Mouse (Mus musculus) G1E (cell line): ENCODE data around the gene Olfr417. TPM values are rescaled to one million over a fixed set of nuclear protein-coding genes. Genes with fewer than 3 reads are reported as not detected.

Experiments used
- ATAC-seq: 2 replicates; pipeline ENCODE4 v1.8.0; 2016; ENCODE audit warnings: mild to moderate bottlenecking; ENCODE audit not compliant: insufficient number of reproducible peaks, poor library complexity, low FRiP score, severe bottlenecking; ENCODE audit errors: extremely low read depth
- DNase-seq: peaks from one replicate; pipeline ENCODE4 v3.0.0; 2012; ENCODE audit warnings: low spot score
- H3K27me3 ChIP-seq: 2 replicates; pipeline ENCODE4 v1.6.1; 2012; ENCODE audit warnings: mild to moderate bottlenecking, low read length, inconsistent platforms; ENCODE audit not compliant: insufficient read depth
- H3K36me3 ChIP-seq: replicated peaks from 2 replicates; pipeline ENCODE3; 2012; ENCODE audit warnings: mild to moderate bottlenecking, inconsistent platforms
- H3K4me1 ChIP-seq: 2 replicates; pipeline ENCODE4 v1.6.1; 2012; ENCODE audit warnings: low read depth, low read length, inconsistent platforms, mixed read lengths; ENCODE audit not compliant: insufficient read depth
- H3K4me3 ChIP-seq: 2 replicates; pipeline ENCODE4 v1.5.1; 2012; ENCODE audit warnings: low read depth, mild to moderate bottlenecking, inconsistent platforms, low read length, moderate library complexity, mixed read lengths
- H3K9me3 ChIP-seq: replicated peaks from 2 replicates; pipeline ENCODE4 v1.6.1; 2012; ENCODE audit warnings: inconsistent platforms
- CTCF ChIP-seq: IDR thresholded peaks from 2 replicates; pipeline ENCODE4 v1.5.1; 2012; ENCODE audit warnings: low read depth, low read length, inconsistent platforms, mixed read lengths
- GATA1 ChIP-seq: IDR thresholded peaks from 2 replicates; pipeline ENCODE4 v1.6.1; 2012; ENCODE audit warnings: borderline replicate concordance, low read length, inconsistent platforms, mixed read lengths
- GATA2 ChIP-seq: IDR thresholded peaks from 2 replicates; pipeline ENCODE4 v1.6.1; 2012; ENCODE audit warnings: low read depth, low read length, inconsistent platforms, borderline replicate concordance
- POLR2AphosphoS5 ChIP-seq: IDR thresholded peaks from 2 replicates; pipeline ENCODE4 v1.6.1; 2012; ENCODE audit warnings: low read depth, low read length, inconsistent platforms; ENCODE audit not compliant: insufficient replicate concordance
- TAL1 ChIP-seq: conservative IDR thresholded peaks from 2 replicates; pipeline ENCODE4 v1.6.1; 2012; ENCODE audit warnings: low read depth, low read length, inconsistent platforms, mixed read lengths
- polyA plus RNA-seq: library from polyadenylated mRNA; stranded (reverse); fragments of >175 nt; gene quantifications from 2 replicates; pipeline ENCODE4 v1.2.3, GENCODE M21; 2012
- total RNA-seq, 2 experiments: library from RNA; stranded (forward) in 1 of 2; stranded (reverse) in 1 of 2; fragments of 200-1000 nt in 1 of 2; fragments of >200 nt in 1 of 2; fragmentation: Nextera tagmentation in 1 of 2; gene quantifications; 2 replicates each; pipeline ENCODE4 v1.2.3; 2014 to 2017

Olfr417 gene
- total and polyA plus RNA-seq, 3 experiments, result 0.05 TPM; not detected in 2

DNA sequence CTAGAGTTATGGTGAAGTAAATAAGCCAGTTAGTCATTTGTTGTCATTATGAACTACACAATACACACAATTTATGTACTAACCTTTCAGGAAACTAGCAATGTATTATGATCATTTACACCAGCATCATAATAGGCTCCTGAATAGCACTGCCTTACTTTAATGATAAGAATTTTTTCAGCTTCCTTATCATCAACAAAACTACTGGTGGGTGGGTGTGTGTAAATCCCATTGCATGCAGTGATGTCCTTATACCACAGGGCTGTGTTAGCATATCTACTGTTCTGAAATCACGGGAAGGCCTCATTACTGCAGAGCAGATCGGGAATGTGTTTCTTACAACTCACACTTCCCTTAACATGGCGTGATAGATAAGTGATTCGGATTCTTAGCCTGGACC is 58.0 kb downstream of the Olfr417 start:
- no peak for ATAC-seq
- Histone ChIP-seq H3K36me3 (no peaks in the 10 kb centered on the region), H3K4me1 (no peaks in the 10 kb centered on the region), H3K9me3 (no peaks in the 10 kb centered on the region), H3K27me3 (no peaks in the 10 kb centered on the region), H3K4me3 (no peak overlapping the region)
- TF ChIP-seq GATA1, result no peak
- no peak for TF ChIP-seq GATA2
- TF ChIP-seq POLR2AphosphoS5, result no peak
- no peak for TF ChIP-seq CTCF
- no peak for TF ChIP-seq TAL1
- no peak for DNase-seq

DNA sequence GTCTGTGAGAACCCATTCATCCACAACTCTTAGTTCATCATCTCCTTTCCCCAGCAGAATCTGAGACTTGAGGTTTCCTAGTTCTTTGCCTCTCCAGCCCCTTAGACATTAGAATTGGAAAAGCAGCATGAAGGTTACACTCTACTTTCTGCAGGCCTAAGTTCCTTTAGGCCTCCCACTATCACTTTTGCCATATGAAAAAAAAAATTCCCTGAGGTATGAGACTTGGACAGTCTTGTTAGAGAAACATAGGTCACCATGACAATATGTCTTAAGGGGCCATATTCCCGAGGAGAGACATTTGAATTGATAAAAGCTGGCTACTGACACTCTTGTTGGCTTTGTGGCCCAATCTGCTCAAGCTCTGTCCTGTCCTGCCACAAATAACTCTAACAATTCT is 58.8 kb downstream of the Olfr417 start, which contains the start of gene Olfr414:
Olfr414 (plus strand) TSS at position 301 of the 400 bp plus-strand sequence.
- H3K36me3 ChIP-seq, result no peaks in the 10 kb centered on the region
- H3K4me1 ChIP-seq, result no peaks in the 10 kb centered on the region
- TF ChIP-seq TAL1 (no peak), GATA2 (no peak), CTCF (no peak), GATA1 (no peak), POLR2AphosphoS5 (no peak)
- DNase-seq, result no peak
- no peaks in the 10 kb centered on the region for H3K27me3 ChIP-seq
- H3K9me3 ChIP-seq, result no peaks in the 10 kb centered on the region
- H3K4me3 ChIP-seq, result no peak within 1 kb of the TSS
- no peak for ATAC-seq

Other genes with a start within 250 kb of the Olfr417 start
- not detected in 2 replicates for gene Olfr231, start 244.0 kb upstream of the Olfr417 start, total RNA-seq (2014; fragmentation: Nextera tagmentation)
- gene Olfr231, start 244.0 kb upstream of the Olfr417 start, total RNA-seq (2017), result 0.23 TPM in 1 of 2 replicates, not detected in the other
- not detected in 2 replicates for gene Olfr231, start 244.0 kb upstream of the Olfr417 start, polyA plus RNA-seq
- gene Olfr424, start 233.6 kb upstream of the Olfr417 start, total RNA-seq (2014; fragmentation: Nextera tagmentation), result not detected in 2 replicates
- 0.12 TPM in 1 of 2 replicates, not detected in the other for gene Olfr424, start 233.6 kb upstream of the Olfr417 start, total RNA-seq (2017)
- gene Olfr424, start 233.6 kb upstream of the Olfr417 start, polyA plus RNA-seq, result not detected in 2 replicates
- gene Olfr420, start 209.5 kb upstream of the Olfr417 start, total RNA-seq (2014; fragmentation: Nextera tagmentation), result not detected in 2 replicates
- 0.06 and 0.11 TPM in 2 replicates for gene Olfr420, start 209.5 kb upstream of the Olfr417 start, total RNA-seq (2017)
- gene Olfr420, start 209.5 kb upstream of the Olfr417 start, polyA plus RNA-seq, result not detected in 2 replicates
- 66.5 and 113 TPM in 2 replicates for gene Spta1, start 192.3 kb upstream of the Olfr417 start, total RNA-seq (2014; fragmentation: Nextera tagmentation)
- gene Spta1, start 192.3 kb upstream of the Olfr417 start, total RNA-seq (2017), result 66.3 and 77.0 TPM in 2 replicates
- 2.6 and 3.1 TPM in 2 replicates for gene Spta1, start 192.3 kb upstream of the Olfr417 start, polyA plus RNA-seq
- not detected in 2 replicates for gene Olfr419, start 113.1 kb upstream of the Olfr417 start, total RNA-seq (2014; fragmentation: Nextera tagmentation)
- gene Olfr419, start 113.1 kb upstream of the Olfr417 start, total RNA-seq (2017), result 0.11 and 0.12 TPM in 2 replicates
- not detected in 2 replicates for gene Olfr419, start 113.1 kb upstream of the Olfr417 start, polyA plus RNA-seq
- not detected in 2 replicates for gene Mptx1, start 34.6 kb upstream of the Olfr417 start, total RNA-seq (2014; fragmentation: Nextera tagmentation)
- not detected in 2 replicates for gene Mptx1, start 34.6 kb upstream of the Olfr417 start, total RNA-seq (2017)
- gene Mptx1, start 34.6 kb upstream of the Olfr417 start, polyA plus RNA-seq, result not detected in 2 replicates
- gene Olfr248, start 25.9 kb downstream of the Olfr417 start, total RNA-seq (2014; fragmentation: Nextera tagmentation), result not detected in 2 replicates
- gene Olfr248, start 25.9 kb downstream of the Olfr417 start, total RNA-seq (2017), result 0.12 TPM in 1 of 2 replicates, not detected in the other
- gene Olfr248, start 25.9 kb downstream of the Olfr417 start, polyA plus RNA-seq, result not detected in 2 replicates
- not detected in 2 replicates for gene Olfr414, start 58.9 kb downstream of the Olfr417 start, total RNA-seq (2014; fragmentation: Nextera tagmentation)
- gene Olfr414, start 58.9 kb downstream of the Olfr417 start, total RNA-seq (2017), result 0.06 and 0.16 TPM in 2 replicates
- not detected in 2 replicates for gene Olfr414, start 58.9 kb downstream of the Olfr417 start, polyA plus RNA-seq
- not detected in 2 replicates for gene Olfr220, start 77.0 kb downstream of the Olfr417 start, total RNA-seq (2014; fragmentation: Nextera tagmentation)
- gene Olfr220, start 77.0 kb downstream of the Olfr417 start, total RNA-seq (2017), result 0.27 TPM in 1 of 2 replicates, not detected in the other
- not detected in 2 replicates for gene Olfr220, start 77.0 kb downstream of the Olfr417 start, polyA plus RNA-seq
- not detected in 2 replicates for gene Fmn2, start 136.7 kb downstream of the Olfr417 start, total RNA-seq (2014; fragmentation: Nextera tagmentation)
- 0.41 TPM in 1 of 2 replicates, not detected in the other for gene Fmn2, start 136.7 kb downstream of the Olfr417 start, total RNA-seq (2017)
- not detected in 2 replicates for gene Fmn2, start 136.7 kb downstream of the Olfr417 start, polyA plus RNA-seq